Mouse (Mus musculus) hindbrain, embryonic 13.5 days (tissue): ENCODE results near the gene Apex1. TPM values are rescaled to one million over a fixed set of nuclear protein-coding genes. Genes with fewer than 3 reads are reported as not detected.

ENCODE experiments used
- ATAC-seq: fragments of 200-750 bp; cut with Nextera tagmentation; 2 replicates; pipeline ENCODE4 v1.8.0; 2017; ENCODE audit warnings: moderate TSS enrichment; ENCODE audit not compliant: low FRiP score
- H3K27ac ChIP-seq: fragments of 300-500 bp; sonication (generic); 2 replicates; pipeline ENCODE4 v1.5.1; 2015; ENCODE audit warnings: inconsistent platforms, mild to moderate bottlenecking, moderate library complexity
- H3K27me3 ChIP-seq: fragments of 300-500 bp; sonication (generic); 2 replicates; pipeline ENCODE4 v1.6.1; 2015; ENCODE audit warnings: mild to moderate bottlenecking, inconsistent platforms
- H3K36me3 ChIP-seq: fragments of 300-500 bp; sonication (generic); 2 replicates; pipeline ENCODE4 v1.6.1; 2015; ENCODE audit warnings: mild to moderate bottlenecking, inconsistent platforms
- H3K4me1 ChIP-seq: fragments of 300-500 bp; sonication (generic); replicated peaks from 2 replicates; pipeline ENCODE4 v1.6.1; 2015; ENCODE audit warnings: inconsistent platforms
- H3K4me2 ChIP-seq: fragments of 300-500 bp; sonication (generic); 2 replicates; pipeline ENCODE4 v1.6.1; 2015; ENCODE audit warnings: inconsistent platforms, mild to moderate bottlenecking, moderate library complexity
- H3K4me3 ChIP-seq: fragments of 300-500 bp; sonication (generic); 2 replicates; pipeline ENCODE4 v1.5.1; 2015; ENCODE audit warnings: mild to moderate bottlenecking, inconsistent platforms
- H3K9ac ChIP-seq: fragments of 300-500 bp; sonication (generic); 2 replicates; pipeline ENCODE4 v1.6.1; 2015; ENCODE audit warnings: mild to moderate bottlenecking, inconsistent platforms
- H3K9me3 ChIP-seq: fragments of 300-500 bp; sonication (generic); 2 replicates; pipeline ENCODE4 v1.6.1; 2016; ENCODE audit warnings: inconsistent platforms
- WGBS: fragments of 180-500 bp; shearing (Covaris S2); methylation state at CpG from one replicate; pipeline ENCODE4 v1.1.7; 2015; 5-methylcytosine and 5-hydroxymethylcytosine counted together
- polyA plus RNA-seq: library from polyadenylated mRNA; unstranded; fragments of >200 nt; fragmentation: Nextera tagmentation; extraction: Ambion mirVana; gene quantifications from 2 replicates; pipeline ENCODE4 v1.2.1, GENCODE M21; 2015

Apex1 gene
- polyA plus RNA-seq, result 225 and 228 TPM in 2 replicates

GRCm38 (mm10) chr14:50924281-50925064 is at the start of gene Apex1, which contains the start of gene Osgep:
Gene Apex1 (plus strand): TSS chr14:50924968.
Gene Osgep (minus strand): TSS chr14:50924893.
- under 1% methylated on average over 57 of the region's 57 CpGs for WGBS
- Histone ChIP-seq H3K27me3 (no peaks in the 10 kb centered on the region), H3K9me3 (no peaks in the 10 kb centered on the region)

GRCm38 (mm10) chr14:50875175-50875574 is 49.6 kb upstream of the Apex1 start:
- WGBS, result 92% methylated on average over 3 of the region's 3 CpGs
- H3K27ac ChIP-seq, result no peak overlapping the region
- H3K9ac ChIP-seq, result no peak overlapping the region
- H3K36me3 ChIP-seq, result no peaks in the 10 kb centered on the region
- H3K9me3 ChIP-seq, result no peaks in the 10 kb centered on the region
- no peak overlapping the region for H3K4me3 ChIP-seq
- H3K27me3 ChIP-seq, result no peaks in the 10 kb centered on the region
- peaks cover 6% of the 10 kb centered on the region for H3K4me1 ChIP-seq
- ATAC-seq, result no peak
- no peak overlapping the region for H3K4me2 ChIP-seq

More at GRCm38 (mm10) chr14:50924281-50925064, at the start of gene Apex1, which contains the start of gene Osgep:
- H3K4me2 ChIP-seq, result peak within 1 kb of the TSS; percentile 83
- H3K4me1 ChIP-seq, result peaks cover 45% of the 10 kb centered on the region
- peaks cover 33% of the 10 kb centered on the region for H3K36me3 ChIP-seq
- peak within 1 kb of the TSS; percentile 69 for H3K4me3 ChIP-seq
- peak; percentile 96 for ATAC-seq
- H3K27ac ChIP-seq, result peak within 1 kb of the TSS; percentile 88
- H3K9ac ChIP-seq, result peak within 1 kb of the TSS; percentile 84

GRCm38 (mm10) chr14:50875591-50876230 is 49.1 kb upstream of the Apex1 start:
- Histone ChIP-seq H3K36me3 (no peaks in the 10 kb centered on the region), H3K9ac (no peak overlapping the region)
- no peak for ATAC-seq

GRCm38 (mm10) chr14:50876236-50876950 is 48.4 kb upstream of the Apex1 start:
- H3K27ac ChIP-seq, result no peak overlapping the region

More at GRCm38 (mm10) chr14:50875591-50876230, 49.1 kb upstream of the Apex1 start:
- peaks cover 2% of the 10 kb centered on the region for H3K4me1 ChIP-seq
- no peak overlapping the region for H3K4me3 ChIP-seq
- no peak overlapping the region for H3K4me2 ChIP-seq
- H3K27ac ChIP-seq, result no peak overlapping the region
- 80% methylated on average over 6 of the region's 6 CpGs for WGBS
- H3K27me3 ChIP-seq, result no peaks in the 10 kb centered on the region
- no peaks in the 10 kb centered on the region for H3K9me3 ChIP-seq

GRCm38 (mm10) chr14:50891621-50892020 is 33.1 kb upstream of the Apex1 start:
- Histone ChIP-seq H3K9me3 (no peaks in the 10 kb centered on the region), H3K27me3 (peaks cover 4% of the 10 kb centered on the region; the same call in 1 of the 2 replicates), H3K4me1 (peaks cover 9% of the 10 kb centered on the region), H3K4me3 (no peak overlapping the region), H3K27ac (no peak overlapping the region), H3K4me2 (no peak overlapping the region), H3K9ac (no peak overlapping the region), H3K36me3 (no peaks in the 10 kb centered on the region)
- no peak; the same call in 1 of the 2 replicates for ATAC-seq
- WGBS, result 93% methylated on average over 8 of the region's 8 CpGs

More at GRCm38 (mm10) chr14:50876236-50876950, 48.4 kb upstream of the Apex1 start:
- WGBS, result 91% methylated on average over 6 of the region's 6 CpGs
- H3K9me3 ChIP-seq, result no peaks in the 10 kb centered on the region
- no peak overlapping the region for H3K9ac ChIP-seq
- H3K27me3 ChIP-seq, result no peaks in the 10 kb centered on the region
- no peak overlapping the region for H3K4me2 ChIP-seq
- no peaks in the 10 kb centered on the region for H3K36me3 ChIP-seq
- H3K4me3 ChIP-seq, result no peak overlapping the region
- no peaks in the 10 kb centered on the region for H3K4me1 ChIP-seq
- no peak for ATAC-seq

- ATAC-seq, result no peak
- Histone ChIP-seq H3K4me2 (no peak overlapping the region), H3K4me1 (peaks cover 14% of the 10 kb centered on the region), H3K27me3 (peaks cover 4% of the 10 kb centered on the region), H3K4me3 (no peak overlapping the region), H3K36me3 (no peaks in the 10 kb centered on the region), H3K9me3 (no peaks in the 10 kb centered on the region), H3K27ac (no peak overlapping the region), H3K9ac (no peak overlapping the region)
- WGBS, result 94% methylated on average over 7 of the region's 7 CpGs
Observed at GRCm38 (mm10) chr14:50892091-50892490, 32.7 kb upstream of the Apex1 start.

- Histone ChIP-seq H3K27me3 (peaks cover 11% of the 10 kb centered on the region), H3K27ac (no peak overlapping the region), H3K4me3 (no peak overlapping the region), H3K9ac (no peak overlapping the region), H3K4me2 (no peak overlapping the region), H3K36me3 (no peaks in the 10 kb centered on the region), H3K4me1 (peaks cover 17% of the 10 kb centered on the region), H3K9me3 (no peaks in the 10 kb centered on the region)
- WGBS, result 88% methylated on average over 22 of the region's 22 CpGs
- ATAC-seq, result no peak
Observed at GRCm38 (mm10) chr14:50892541-50893459, 32.0 kb upstream of the Apex1 start.

- Histone ChIP-seq H3K27ac (no peak overlapping the region), H3K4me3 (no peak overlapping the region), H3K27me3 (peaks cover 12% of the 10 kb centered on the region), H3K9me3 (no peaks in the 10 kb centered on the region), H3K9ac (no peak overlapping the region), H3K4me2 (no peak overlapping the region), H3K36me3 (no peaks in the 10 kb centered on the region), H3K4me1 (peaks cover 17% of the 10 kb centered on the region)
- no peak for ATAC-seq
Observed at GRCm38 (mm10) chr14:50895407-50895806, 29.4 kb upstream of the Apex1 start.

- peak; percentile 44 for ATAC-seq
- 16% methylated on average over 19 of the region's 19 CpGs for WGBS
- H3K36me3 ChIP-seq, result no peaks in the 10 kb centered on the region
Observed at GRCm38 (mm10) chr14:50895985-50896746, 28.6 kb upstream of the Apex1 start.

GRCm38 (mm10) chr14:50896747-50897373 is 27.9 kb upstream of the Apex1 start:
- H3K4me3 ChIP-seq, result peak overlapping the region; percentile 55
- peak overlapping the region; percentile 78 for H3K9ac ChIP-seq
- peaks cover 12% of the 10 kb centered on the region for H3K27me3 ChIP-seq
- peak overlapping the region; percentile 24; the same call in 1 of the 2 replicates for H3K27ac ChIP-seq
- H3K36me3 ChIP-seq, result no peaks in the 10 kb centered on the region
- peaks cover 17% of the 10 kb centered on the region for H3K4me1 ChIP-seq
- WGBS, result 23% methylated on average over 23 of the region's 23 CpGs
- peak; percentile 82 for ATAC-seq
- peak overlapping the region; percentile 91 for H3K4me2 ChIP-seq
- no peaks in the 10 kb centered on the region for H3K9me3 ChIP-seq

More at GRCm38 (mm10) chr14:50895985-50896746, 28.6 kb upstream of the Apex1 start:
- H3K27me3 ChIP-seq, result peaks cover 12% of the 10 kb centered on the region
- H3K9me3 ChIP-seq, result no peaks in the 10 kb centered on the region
- peak overlapping the region; percentile 78 for H3K9ac ChIP-seq
- H3K27ac ChIP-seq, result peak overlapping the region; percentile 24
- H3K4me1 ChIP-seq, result peaks cover 17% of the 10 kb centered on the region
- H3K4me2 ChIP-seq, result peak overlapping the region; percentile 91
- peak overlapping the region; percentile 55 for H3K4me3 ChIP-seq
